27 mouse cellular contexts compared by ENCODE assay signal in genomic region chr2:73404980-73405379, GRCm38 (mm10). TPM values are rescaled to one million over a fixed set of nuclear protein-coding genes. Genes with fewer than 3 reads are reported as not detected.
"Had no signal": no experiment of that assay in that cellular context is flagged by ENCODE, and none has a peak within 500 bp of the region (broad histone marks: within the 10 kb centered on the region; RNA-seq: fewer than 3 reads in every experiment).

No protein-coding gene starts in this region.

- H3K4me3 ChIP-seq: heart, adult 2 months; heart, embryonic 13.5 days; heart, embryonic 15.5 days; hindbrain, embryonic 10.5 days; hindbrain, embryonic 12.5 days; intestine, embryonic 15.5 days; kidney, embryonic 15.5 days; left cerebral cortex, adult 2 months; limb, embryonic 10.5 days; limb, embryonic 12.5 days; liver, embryonic 13.5 days; liver, embryonic 15.5 days had no signal

- DNase-seq: gastrocnemius, postnatal 10 days; gastrocnemius, postnatal 25 days; heart, adult 2 months; heart, postnatal 4 days; kidney, adult 2 months; kidney, adult 9 months; kidney, postnatal 14 days; kidney, postnatal 36 days; layer of hippocampus, adult 9-11 months; liver; liver, embryonic 13.5 days; liver, postnatal 0 days had no signal

- ATAC-seq: hindbrain, embryonic 16.5 days; intestine, embryonic 15.5 days; intestine, postnatal 0 days; liver, postnatal 0 days had no signal

- H3K27ac ChIP-seq: heart, adult 2 months; heart, embryonic 13.5 days; heart, embryonic 15.5 days; hindbrain, embryonic 10.5 days; hindbrain, embryonic 12.5 days; hindbrain, embryonic 14.5 days; intestine, embryonic 15.5 days; kidney, embryonic 15.5 days; kidney, postnatal 0 days; left cerebral cortex, adult 2 months; limb, embryonic 10.5 days; limb, embryonic 12.5 days; liver, embryonic 13.5 days; liver, embryonic 15.5 days had no signal

RNA-seq across cellular contexts. Expression of gene Gpr155, which starts 18.6 kb away (rescaled TPM):
- total RNA-seq: granulocyte monocyte progenitor cell, adult 5-6 weeks had no signal
